Mouse (Mus musculus): ENCODE results near the gene Wdr86.

The Wdr86 gene

GRCm38 (mm10) chr5:24733134-24733533 is 2.6 kb upstream of the Wdr86 start:
- DNase-seq (ENCODE audit: low read depth, low spot score), result no peak

DNA sequence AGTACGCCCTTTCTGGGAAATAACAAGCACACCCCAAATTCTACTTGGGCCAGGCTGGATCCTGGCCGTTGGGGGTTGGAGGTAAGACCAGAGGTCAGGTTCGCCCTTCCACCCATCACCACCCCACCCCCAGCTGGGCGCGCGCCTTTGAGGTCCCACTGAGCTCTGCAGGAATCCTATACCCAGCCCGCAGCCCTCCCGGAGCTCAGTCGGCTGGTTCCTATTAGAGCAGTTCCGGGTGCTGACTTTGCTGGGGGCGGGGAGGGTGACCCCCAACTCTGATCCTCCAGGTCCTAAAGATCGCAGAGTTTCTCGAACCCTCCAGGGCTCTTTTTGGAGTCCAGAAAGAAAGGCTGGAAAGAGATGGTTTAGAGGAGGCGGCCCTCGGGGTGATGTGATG is 459 bp upstream of the Wdr86 start:
- no peak for DNase-seq (ENCODE audit: low read depth, low spot score)

DNA sequence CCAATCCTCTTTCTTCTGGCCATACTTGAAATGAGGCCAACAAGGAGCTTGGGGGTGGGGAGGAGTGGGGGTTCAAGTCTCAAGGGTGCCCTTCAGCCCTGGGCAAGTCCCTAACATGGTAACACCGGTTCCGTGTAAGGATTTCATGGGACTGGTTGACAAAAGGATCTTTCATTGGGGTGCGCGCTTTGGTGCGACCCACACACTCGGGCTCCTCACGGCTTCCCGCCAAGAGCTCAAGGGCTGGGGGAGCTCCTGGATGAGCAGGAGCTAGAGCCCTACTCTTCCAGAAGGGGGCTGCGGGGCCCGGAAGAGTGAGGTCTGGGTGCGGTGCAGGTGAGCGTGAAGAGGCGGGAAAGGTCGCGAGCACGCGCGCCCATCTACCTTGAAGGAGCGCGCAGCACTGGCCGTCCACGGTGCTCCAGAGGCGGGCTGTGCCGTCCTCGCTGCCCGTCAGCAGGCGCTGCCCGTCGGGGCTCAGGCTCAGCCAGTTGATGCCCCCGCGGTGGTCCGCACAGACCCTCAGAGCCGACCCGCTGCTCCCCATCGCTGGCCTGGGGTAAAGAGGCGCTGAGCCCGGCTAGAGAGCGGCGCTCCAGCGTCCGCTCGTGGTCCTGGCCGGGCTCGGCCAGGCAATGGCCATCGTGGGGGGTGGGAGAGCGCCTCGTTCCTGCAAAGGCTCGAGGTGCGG is 585 bp downstream of the Wdr86 start:
- no peak for DNase-seq (ENCODE audit: low read depth, low spot score)

GRCm38 (mm10) chr5:24726901-24727836 is 3.4 kb downstream of the Wdr86 start:
- peak; percentile 29 for DNase-seq (ENCODE audit: low read depth, low spot score)

DNA sequence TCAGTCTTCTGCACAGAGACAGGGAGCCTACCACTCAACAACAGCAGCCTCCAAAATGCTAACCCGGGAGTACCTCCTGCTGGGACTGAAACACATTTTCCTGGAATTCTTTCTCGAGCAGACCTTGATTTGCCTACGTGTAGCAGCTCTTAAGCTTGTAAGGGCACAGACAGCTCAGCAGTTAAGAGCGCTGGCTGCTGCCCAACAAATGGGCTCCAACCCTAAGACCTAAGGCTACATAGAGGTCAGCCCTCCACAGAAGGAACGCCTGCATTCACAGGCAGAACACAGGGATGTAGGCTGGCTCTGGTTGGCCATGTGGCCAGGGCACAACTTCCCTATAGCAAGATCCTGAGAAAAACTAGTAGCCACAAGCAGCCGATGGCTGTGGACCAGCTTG is 4.6 kb downstream of the Wdr86 start:
- no peak for DNase-seq (ENCODE audit: low read depth, low spot score)

GRCm38 (mm10) chr5:24724805-24725204 is 5.7 kb downstream of the Wdr86 start:
- DNase-seq (ENCODE audit: low read depth, low spot score), result no peak

- no peak for DNase-seq (ENCODE audit: low read depth, low spot score)
These were observed 6.3 kb downstream of the Wdr86 start for GRCm38 (mm10) chr5:24724270-24724634.

GRCm38 (mm10) chr5:24723527-24724269 is 6.8 kb downstream of the Wdr86 start:
- DNase-seq (ENCODE audit: low read depth, low spot score), result no peak

DNA sequence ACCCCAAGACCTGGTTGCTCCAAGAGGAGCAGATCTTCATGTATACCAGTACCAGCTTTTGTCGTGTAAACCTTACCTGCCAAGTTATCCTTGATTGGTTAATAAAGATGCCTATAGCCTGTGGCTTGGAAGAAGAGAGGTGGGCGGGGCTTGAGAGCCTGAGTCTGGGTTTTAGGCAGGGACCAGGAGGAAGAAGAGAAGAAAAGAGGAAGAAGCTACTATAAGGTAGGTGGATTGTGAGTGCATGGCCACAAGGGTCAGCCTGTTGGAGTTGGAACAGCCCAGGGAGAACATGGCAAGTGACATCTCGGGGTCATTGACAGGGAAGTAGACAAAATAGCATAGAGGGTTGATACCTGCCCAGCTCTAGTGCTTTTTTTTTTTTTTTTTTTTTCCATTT is 10.7 kb downstream of the Wdr86 start:
- DNase-seq (ENCODE audit: low read depth, low spot score), result no peak

DNA sequence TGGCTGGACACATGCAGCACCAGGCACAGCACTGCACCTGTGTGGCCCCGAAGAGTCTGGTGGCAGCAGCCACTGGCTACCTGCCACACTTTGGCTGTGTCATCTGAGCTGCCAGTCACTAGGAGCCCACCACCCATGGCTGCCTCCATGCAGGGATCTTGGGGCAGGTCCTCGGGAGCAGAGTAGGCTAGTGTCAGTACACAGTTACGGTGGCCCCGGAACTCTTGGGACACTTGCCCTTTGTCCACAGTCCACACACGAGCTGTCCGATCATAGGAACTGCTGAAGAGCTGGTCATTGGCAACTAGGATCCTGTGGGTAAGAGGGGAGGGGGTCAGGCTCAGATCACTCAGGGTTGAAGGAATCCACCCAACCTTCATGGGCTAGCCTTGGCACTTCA is 12.5 kb downstream of the Wdr86 start:
- DNase-seq (ENCODE audit: low read depth, low spot score), result no peak

GRCm38 (mm10) chr5:24713987-24714386 is 16.5 kb downstream of the Wdr86 start:
- DNase-seq (ENCODE audit: low read depth, low spot score), result no peak

- DNase-seq (ENCODE audit: low read depth, low spot score), result no peak
These were observed 17.3 kb downstream of the Wdr86 start for GRCm38 (mm10) chr5:24713199-24713598.

GRCm38 (mm10) chr5:24711615-24712014 is 18.9 kb downstream of the Wdr86 start:
- peak; percentile 15 for DNase-seq (ENCODE audit: low read depth, low spot score)

GRCm38 (mm10) chr5:24709962-24710361 is 20.6 kb downstream of the Wdr86 start:
- no peak for DNase-seq (ENCODE audit: low read depth, low spot score)

GRCm38 (mm10) chr5:24704615-24705014 is 25.9 kb downstream of the Wdr86 start:
- no peak for DNase-seq (ENCODE audit: low read depth, low spot score)

DNA sequence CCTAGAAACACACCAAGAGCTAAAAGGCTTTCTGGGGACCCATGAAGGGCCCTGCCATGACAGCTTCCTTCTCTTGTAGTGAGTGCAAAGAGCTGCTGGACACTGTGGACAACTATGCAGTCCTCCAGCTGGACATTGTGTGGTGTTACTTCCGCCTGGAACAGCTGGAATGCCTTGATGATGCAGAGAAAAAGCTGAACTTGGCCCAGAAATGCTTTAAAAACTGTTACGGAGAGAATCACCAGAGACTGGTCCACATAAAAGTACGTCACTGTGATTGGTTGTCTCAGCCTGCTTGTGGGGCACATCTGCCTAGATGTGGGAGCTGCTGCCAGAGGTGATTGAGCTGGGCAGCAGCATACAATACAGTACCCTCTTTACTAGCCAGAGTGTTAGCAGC is 29.3 kb downstream of the Wdr86 start:
- DNase-seq (ENCODE audit: low read depth, low spot score), result no peak

DNA sequence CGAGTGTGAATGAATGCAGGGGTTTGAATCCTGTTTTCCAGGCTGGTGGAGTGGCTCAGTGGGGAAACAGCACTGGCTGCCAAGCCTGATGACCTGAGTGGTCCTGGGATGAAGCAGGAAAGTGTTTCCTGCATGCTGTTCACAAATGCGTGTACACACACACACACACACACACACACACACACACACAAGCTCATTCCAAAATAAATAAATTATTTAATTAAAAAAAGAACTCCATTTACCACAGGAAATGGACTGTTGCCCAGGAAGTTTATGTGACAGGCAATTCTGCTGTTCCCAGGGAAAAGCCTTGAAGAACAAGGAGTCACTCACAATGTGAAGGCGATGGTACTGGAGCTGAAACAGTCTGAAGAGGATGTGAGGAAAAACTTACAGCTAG is 33.8 kb downstream of the Wdr86 start:
- no peak for DNase-seq (ENCODE audit: low read depth, low spot score)

GRCm38 (mm10) chr5:24687696-24688095 is 42.8 kb downstream of the Wdr86 start:
- peak; percentile 36 for DNase-seq (ENCODE audit: low read depth, low spot score)

- DNase-seq (ENCODE audit: low read depth, low spot score), result peak; percentile 57
These were observed 43.7 kb downstream of the Wdr86 start for GRCm38 (mm10) chr5:24686671-24687420.

- DNase-seq (ENCODE audit: low read depth, low spot score), result peak; percentile 91
These were observed 44.4 kb downstream of the Wdr86 start for GRCm38 (mm10) chr5:24686176-24686575.

GRCm38 (mm10) chr5:24685366-24686093 is 45.0 kb downstream of the Wdr86 start, which contains the start of gene Nub1:
Nub1 (plus strand) TSS chr5:24685532.
- DNase-seq (ENCODE audit: low read depth, low spot score), result peak; percentile 99
